Mouse (Mus musculus) erythroblast, embryonic 14.5 days (primary cell): ENCODE measurements around the gene Inka1.

ENCODE experiments used
- GATA1 ChIP-seq: IDR thresholded peaks from 2 replicates; pipeline ENCODE4 v1.6.1; 2012; ENCODE audit warnings: low read length, inconsistent platforms, mixed read lengths
- TAL1 ChIP-seq: IDR thresholded peaks from 3 replicates; pipeline ENCODE4 v1.6.1; 2012; ENCODE audit warnings: low read length, inconsistent platforms, mixed read lengths

DNA sequence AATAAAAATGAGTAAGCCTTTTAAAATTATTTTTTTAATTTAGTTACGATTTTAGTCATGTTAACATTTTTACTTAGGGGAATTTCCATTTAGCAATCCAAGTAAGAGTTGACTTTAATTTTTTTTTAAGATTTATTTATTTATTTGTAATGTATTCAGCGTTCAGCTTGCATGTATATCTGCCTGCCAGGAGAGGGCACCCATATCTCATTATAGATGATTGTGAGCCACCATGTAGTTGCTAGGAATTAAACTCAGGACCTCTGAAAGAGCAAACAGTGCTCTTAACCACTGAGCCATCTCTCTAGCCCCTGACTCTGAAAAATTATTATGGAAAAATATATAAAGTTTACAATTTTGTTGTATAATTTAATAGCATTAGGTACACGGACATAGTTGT is 40.9 kb upstream of the Inka1 start:
- TF ChIP-seq GATA1 (no peak), TAL1 (no peak)
